Mouse (Mus musculus) ES-Bruce4 (cell line): ENCODE results near the gene Ptk7. TPM values are rescaled to one million over a fixed set of nuclear protein-coding genes. Genes with fewer than 3 reads are reported as not detected.

Source experiments
- H3K27ac ChIP-seq: 2 replicates; pipeline ENCODE4 v1.5.1; 2012; ENCODE audit warnings: low read length, inconsistent platforms; ENCODE audit not compliant: insufficient read depth
- H3K27me3 ChIP-seq: 2 replicates; pipeline ENCODE4 v1.6.1; 2012; ENCODE audit warnings: mild to moderate bottlenecking, low read length, inconsistent platforms; ENCODE audit not compliant: control insufficient read depth, poor library complexity, insufficient read depth, severe bottlenecking
- H3K36me3 ChIP-seq: 2 replicates; pipeline ENCODE4 v1.6.1; 2012; ENCODE audit warnings: inconsistent platforms, mild to moderate bottlenecking, low read length, moderate library complexity; ENCODE audit not compliant: control insufficient read depth, poor library complexity, insufficient read depth, severe bottlenecking
- H3K4me1 ChIP-seq: one replicate; pipeline ENCODE4 v1.8.1; 2011; ENCODE audit warnings: low read length; ENCODE audit not compliant: control insufficient read depth, insufficient read depth
- H3K4me3 ChIP-seq: 2 replicates; pipeline ENCODE4 v1.5.1; 2011; ENCODE audit warnings: low read depth, mild to moderate bottlenecking, low read length
- H3K9ac ChIP-seq: 2 replicates; pipeline ENCODE4 v1.6.1; 2012; ENCODE audit warnings: low read depth, mild to moderate bottlenecking, inconsistent platforms; ENCODE audit not compliant: poor library complexity, severe bottlenecking
- H3K9me3 ChIP-seq: replicated peaks from 2 replicates; pipeline ENCODE4 v1.6.1; 2012; ENCODE audit warnings: mild to moderate bottlenecking, low read length, inconsistent platforms; ENCODE audit not compliant: control insufficient read depth, poor library complexity, insufficient read depth, severe bottlenecking
- CTCF ChIP-seq: IDR thresholded peaks from one replicate; pipeline ENCODE4 v1.8.1; 2011; ENCODE audit warnings: low read depth, low read length
- EP300 ChIP-seq: IDR thresholded peaks from 2 replicates; pipeline ENCODE4 v1.6.1; 2011; ENCODE audit warnings: low read depth, low read length; ENCODE audit not compliant: insufficient read depth
- POLR2A ChIP-seq: IDR thresholded peaks from one replicate; pipeline ENCODE4 v1.8.1; 2011; ENCODE audit warnings: low read length; ENCODE audit not compliant: insufficient read depth
- polyA plus RNA-seq: library from polyadenylated mRNA; stranded (reverse); fragments of >200 nt; gene quantifications from 2 replicates; pipeline ENCODE4 v1.2.4, GENCODE M21; 2011; ENCODE audit warnings: low read depth; ENCODE audit not compliant: missing spikeins, insufficient read depth, insufficient read length

The Ptk7 gene
- polyA plus RNA-seq, 1 experiment = 110 TPM

DNA sequence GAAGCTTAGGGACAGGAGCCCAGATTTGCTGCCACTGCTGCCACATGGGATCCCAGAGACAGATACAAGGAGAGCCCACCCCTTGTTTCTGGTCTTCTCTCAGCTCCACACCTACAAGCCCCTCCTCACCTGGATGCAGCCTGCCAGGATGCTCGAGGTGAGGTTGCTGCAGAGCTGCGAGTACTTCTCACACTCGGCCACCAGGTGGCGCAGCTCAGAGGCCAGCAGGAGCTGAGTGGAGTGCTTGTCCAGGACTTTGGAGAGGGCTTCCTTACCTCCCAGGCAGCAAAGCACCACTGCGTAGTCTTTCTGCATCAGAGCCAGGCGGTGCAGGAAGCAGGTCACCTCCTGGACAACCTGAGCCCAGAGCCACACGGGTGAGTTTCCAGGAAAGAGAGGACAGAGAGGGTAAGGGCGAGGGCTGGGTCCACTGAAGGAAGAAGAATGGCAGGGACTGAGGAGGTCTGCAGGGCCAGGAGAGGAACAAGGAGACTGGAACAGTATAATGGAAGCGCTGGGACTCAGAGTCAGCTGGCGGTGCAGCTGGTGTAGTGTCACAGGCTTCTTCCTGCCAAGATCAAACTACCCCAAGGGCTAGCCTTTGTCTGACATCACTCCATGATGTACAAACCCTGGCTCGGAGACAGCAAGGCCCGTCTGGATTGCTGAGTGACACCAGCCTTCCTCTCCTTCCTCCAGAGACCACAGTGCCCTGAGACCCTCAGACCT is 103.6 kb downstream of the Ptk7 start:
- H3K9me3 ChIP-seq = no peaks in the 10 kb centered on the region
- no peak overlapping the region for H3K27ac ChIP-seq
- H3K9ac ChIP-seq = no peak overlapping the region
- no peaks in the 10 kb centered on the region for H3K27me3 ChIP-seq
- no peak overlapping the region for H3K4me3 ChIP-seq
- no peaks in the 10 kb centered on the region for H3K36me3 ChIP-seq
- no peaks in the 10 kb centered on the region for H3K4me1 ChIP-seq
- TF ChIP-seq CTCF (peak; percentile 99), EP300 (no peak)

DNA sequence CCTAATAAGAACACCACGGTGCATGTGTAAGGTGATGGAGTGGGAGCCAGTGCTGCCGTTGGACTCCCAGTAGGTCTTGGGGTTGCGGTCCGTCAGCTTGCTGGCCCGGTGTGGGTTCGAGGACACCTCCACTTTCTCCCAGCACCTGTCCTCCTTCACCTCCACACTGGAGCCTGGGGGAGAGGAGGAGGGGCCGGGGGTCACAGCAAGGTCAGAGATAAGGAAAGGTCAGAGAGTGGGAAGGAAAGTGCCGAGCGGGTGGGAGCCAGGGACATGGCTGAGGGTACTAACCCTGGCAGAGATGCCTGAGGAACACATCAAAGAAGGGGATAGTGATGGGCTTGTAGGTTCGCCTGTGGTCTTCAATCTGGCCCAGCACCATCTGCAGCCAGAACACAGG is 104.2 kb downstream of the Ptk7 start:
- no peaks in the 10 kb centered on the region for H3K4me1 ChIP-seq
- H3K4me3 ChIP-seq = no peak overlapping the region
- H3K36me3 ChIP-seq = no peaks in the 10 kb centered on the region
- H3K27me3 ChIP-seq = no peaks in the 10 kb centered on the region
- no peaks in the 10 kb centered on the region for H3K9me3 ChIP-seq
- H3K27ac ChIP-seq = no peak overlapping the region
- H3K9ac ChIP-seq = no peak overlapping the region
- no peak for TF ChIP-seq POLR2A
- TF ChIP-seq CTCF = no peak
- TF ChIP-seq EP300 = no peak

DNA sequence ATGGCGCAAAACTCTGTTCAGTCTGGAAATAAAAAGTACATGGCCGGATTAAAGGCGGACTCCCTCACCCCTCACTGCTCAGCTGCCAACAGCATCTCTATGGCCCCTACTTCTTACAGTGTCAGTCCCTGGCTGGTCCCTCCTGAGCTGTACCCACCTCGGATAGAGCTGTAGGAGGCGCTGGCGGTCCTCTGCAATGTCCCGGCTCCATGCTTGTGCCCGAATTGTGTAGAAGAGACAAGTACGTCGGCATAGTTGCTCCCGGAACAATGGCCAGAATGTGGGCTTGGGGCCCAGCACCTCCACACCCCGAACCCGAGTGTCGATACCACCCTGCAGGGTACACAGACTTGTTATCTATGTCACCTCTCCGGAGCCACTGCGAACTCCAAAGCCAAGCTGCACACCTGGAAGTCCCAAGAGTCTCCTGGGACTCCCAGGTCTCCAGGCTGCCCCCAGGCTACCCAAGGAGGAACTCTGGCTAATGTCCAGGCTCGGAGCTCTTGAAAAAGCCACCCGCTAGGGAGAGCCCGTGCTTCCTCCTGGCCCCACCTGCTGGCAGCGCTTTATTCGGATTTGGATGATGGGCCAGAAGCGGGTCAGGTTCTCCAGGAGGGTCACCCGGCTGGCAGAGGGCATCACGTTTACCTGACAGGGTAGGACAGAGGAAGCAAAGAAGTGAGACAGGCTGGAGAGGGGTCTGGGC is 107.2 kb downstream of the Ptk7 start:
- TF ChIP-seq EP300 (no peak), CTCF (peak; percentile 58)
- Histone ChIP-seq H3K9me3 (no peaks in the 10 kb centered on the region), H3K27me3 (no peaks in the 10 kb centered on the region)

DNA sequence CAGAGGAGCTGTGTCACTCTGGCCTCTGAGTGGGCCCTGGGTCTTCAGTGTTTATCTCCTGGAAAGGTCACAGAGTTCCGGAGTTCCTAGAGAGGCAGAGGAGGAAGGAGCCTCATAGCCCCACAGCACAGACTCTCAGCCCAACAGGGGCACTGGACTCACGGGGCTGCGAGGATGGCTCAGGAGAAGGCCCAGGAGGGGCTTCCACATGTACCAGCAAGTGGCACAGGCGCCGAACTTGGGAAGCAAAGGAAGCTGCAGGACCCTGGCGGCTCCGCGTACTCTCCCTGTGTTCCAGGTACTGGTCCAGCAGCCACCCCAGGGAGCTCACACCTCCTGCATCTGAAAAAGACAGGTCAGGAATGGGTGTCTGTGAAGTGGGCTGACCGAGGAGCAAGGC is 108.1 kb downstream of the Ptk7 start:
- Histone ChIP-seq H3K4me3 (peak overlapping the region; percentile 57), H3K9me3 (no peaks in the 10 kb centered on the region), H3K36me3 (no peaks in the 10 kb centered on the region), H3K4me1 (no peaks in the 10 kb centered on the region), H3K27me3 (no peaks in the 10 kb centered on the region), H3K27ac (no peak overlapping the region), H3K9ac (peak overlapping the region; percentile 30)
- TF ChIP-seq EP300 = no peak
- TF ChIP-seq POLR2A = no peak
- no peak for TF ChIP-seq CTCF

More for the DNA sequence above, 107.2 kb downstream of the Ptk7 start:
- Histone ChIP-seq H3K27ac (no peak overlapping the region), H3K36me3 (no peaks in the 10 kb centered on the region), H3K4me1 (no peaks in the 10 kb centered on the region), H3K9ac (no peak overlapping the region), H3K4me3 (no peak overlapping the region)

DNA sequence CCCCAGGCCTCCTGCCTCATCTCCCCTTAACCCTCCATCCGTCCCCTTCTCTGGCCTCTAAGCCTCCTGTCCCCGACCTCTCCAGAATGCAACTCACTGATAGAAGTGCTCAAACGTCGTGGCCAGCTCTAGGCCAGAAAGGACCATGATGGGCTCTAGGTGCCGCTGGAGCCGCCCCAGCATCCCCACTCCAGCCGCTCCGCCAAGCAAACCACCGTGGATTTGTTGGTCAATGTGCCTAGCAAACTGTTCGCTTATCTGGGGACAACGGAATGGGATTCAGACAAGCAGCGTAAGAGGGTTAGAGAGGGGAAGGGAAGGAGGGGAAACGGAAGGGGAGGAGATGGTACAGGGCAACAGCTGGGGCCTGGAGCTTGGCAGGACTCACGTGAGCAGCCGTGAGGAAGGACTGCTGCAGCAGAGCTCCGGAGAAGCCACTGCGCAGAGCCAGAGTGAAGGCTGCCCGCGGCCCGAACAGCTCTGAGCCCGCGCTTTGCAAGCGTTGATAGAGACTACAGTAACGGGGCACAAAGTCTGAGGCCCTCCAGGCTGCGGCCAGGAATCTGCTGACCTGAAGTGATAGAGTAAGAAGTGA is 108.8 kb downstream of the Ptk7 start:
- H3K4me3 ChIP-seq = peak overlapping the region; percentile 57
- no peaks in the 10 kb centered on the region for H3K36me3 ChIP-seq
- TF ChIP-seq CTCF (no peak), POLR2A (no peak), EP300 (no peak)
- H3K27me3 ChIP-seq = no peaks in the 10 kb centered on the region
- no peaks in the 10 kb centered on the region for H3K4me1 ChIP-seq
- peak overlapping the region; percentile 30 for H3K9ac ChIP-seq
- H3K9me3 ChIP-seq = no peaks in the 10 kb centered on the region
- H3K27ac ChIP-seq = no peak overlapping the region

DNA sequence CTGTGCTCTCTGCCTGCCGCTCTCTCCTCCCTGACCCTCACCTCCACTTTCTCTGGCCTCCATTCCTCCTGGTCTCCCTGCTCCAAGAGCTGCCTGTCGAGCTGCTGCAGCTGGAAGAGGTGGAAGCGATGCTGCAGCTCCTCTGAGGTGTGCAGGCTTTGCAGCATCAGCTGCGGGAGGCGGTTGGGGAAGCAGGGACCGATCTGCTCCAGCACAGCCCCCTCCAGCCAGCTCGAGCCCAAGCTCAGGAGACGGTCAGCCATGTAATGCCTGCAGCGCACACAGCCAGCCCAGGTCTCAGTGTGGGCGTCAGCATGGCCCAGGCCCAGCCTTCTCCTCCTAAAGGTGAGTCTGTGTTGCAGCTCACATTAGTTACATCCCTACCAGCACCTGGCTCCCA is 109.3 kb downstream of the Ptk7 start:
- H3K27ac ChIP-seq = no peak overlapping the region
- H3K4me1 ChIP-seq = no peaks in the 10 kb centered on the region
- peak overlapping the region; percentile 57 for H3K4me3 ChIP-seq
- no peak for TF ChIP-seq CTCF
- TF ChIP-seq EP300 = no peak
- no peak for TF ChIP-seq POLR2A
- H3K36me3 ChIP-seq = no peaks in the 10 kb centered on the region
- no peaks in the 10 kb centered on the region for H3K9me3 ChIP-seq
- H3K27me3 ChIP-seq = no peaks in the 10 kb centered on the region
- peak overlapping the region; percentile 30 for H3K9ac ChIP-seq

Other genes starting within 250 kb of the Ptk7 start
- gene Zfp318, start 245.8 kb downstream of the Ptk7 start, polyA plus RNA-seq = 55.0 and 62.7 TPM in 2 replicates
- 1.3 TPM in 1 of 2 replicates, not detected in the other for gene Crip3, start 200.6 kb downstream of the Ptk7 start, polyA plus RNA-seq
- gene Slc22a7, start 191.0 kb downstream of the Ptk7 start, polyA plus RNA-seq = 6.0 and 6.1 TPM in 2 replicates
- 0.90 and 1.3 TPM in 2 replicates for gene Ttbk1, start 141.8 kb downstream of the Ptk7 start, polyA plus RNA-seq
- gene Dnph1, start 132.8 kb downstream of the Ptk7 start, polyA plus RNA-seq = 21.8 and 24.1 TPM in 2 replicates
- 4.4 and 6.2 TPM in 2 replicates for gene Cul9, start 83.1 kb downstream of the Ptk7 start, polyA plus RNA-seq
- 40.5 and 42.0 TPM in 2 replicates for gene Srf, start 73.3 kb downstream of the Ptk7 start, polyA plus RNA-seq
- gene Klc4, start 16.5 kb upstream of the Ptk7 start, polyA plus RNA-seq = 10.1 TPM in 2 replicates
- gene Mrpl2, start 16.7 kb upstream of the Ptk7 start, polyA plus RNA-seq = 65.8 and 70.9 TPM in 2 replicates
- gene Cul7, start 20.8 kb upstream of the Ptk7 start, polyA plus RNA-seq = 67.1 and 74.8 TPM in 2 replicates
- 48.5 and 60.2 TPM in 2 replicates for gene Rrp36, start 44.8 kb upstream of the Ptk7 start, polyA plus RNA-seq
- 142 and 147 TPM in 2 replicates for gene Mea1, start 49.3 kb upstream of the Ptk7 start, polyA plus RNA-seq
- gene Klhdc3, start 51.4 kb upstream of the Ptk7 start, polyA plus RNA-seq = 90.3 and 97.7 TPM in 2 replicates
- gene Ppp2r5d, start 75.6 kb upstream of the Ptk7 start, polyA plus RNA-seq = 97.3 and 99.4 TPM in 2 replicates
- gene Pex6, start 82.0 kb upstream of the Ptk7 start, polyA plus RNA-seq = 13.0 and 13.4 TPM in 2 replicates
- gene Gnmt, start 99.7 kb upstream of the Ptk7 start, polyA plus RNA-seq = 3.9 and 4.1 TPM in 2 replicates
- gene Cnpy3, start 122.7 kb upstream of the Ptk7 start, polyA plus RNA-seq = 31.2 and 37.2 TPM in 2 replicates
- 1.1 and 1.7 TPM in 2 replicates for gene Ptcra, start 134.2 kb upstream of the Ptk7 start, polyA plus RNA-seq
- 6.7 and 7.2 TPM in 2 replicates for gene 2310039H08Rik, start 143.1 kb upstream of the Ptk7 start, polyA plus RNA-seq
- 167 and 196 TPM in 2 replicates for gene Rpl7l1, start 153.2 kb upstream of the Ptk7 start, polyA plus RNA-seq
- gene Bicral, start 229.0 kb upstream of the Ptk7 start, polyA plus RNA-seq = 24.2 and 26.7 TPM in 2 replicates